Mouse (Mus musculus) brain, embryonic 18.5 days (tissue): ENCODE measurements at regions not wholly inside any gene's neighbourhood (a gene's known extent, or its start where the extent isn't known, plus 50 kb on each side); places are given as distances from the start of the nearest gene placed in this dataset.

Source experiments
- DNase-seq: peaks from one replicate; pipeline ENCODE4 v3.0.0-alpha.2; 2012; ENCODE audit warnings: low read depth, low spot score

- no peak for DNase-seq
Measured at GRCm38 (mm10) chr6:133904501-133904900, 50.9 kb upstream of the Kap start.

DNA sequence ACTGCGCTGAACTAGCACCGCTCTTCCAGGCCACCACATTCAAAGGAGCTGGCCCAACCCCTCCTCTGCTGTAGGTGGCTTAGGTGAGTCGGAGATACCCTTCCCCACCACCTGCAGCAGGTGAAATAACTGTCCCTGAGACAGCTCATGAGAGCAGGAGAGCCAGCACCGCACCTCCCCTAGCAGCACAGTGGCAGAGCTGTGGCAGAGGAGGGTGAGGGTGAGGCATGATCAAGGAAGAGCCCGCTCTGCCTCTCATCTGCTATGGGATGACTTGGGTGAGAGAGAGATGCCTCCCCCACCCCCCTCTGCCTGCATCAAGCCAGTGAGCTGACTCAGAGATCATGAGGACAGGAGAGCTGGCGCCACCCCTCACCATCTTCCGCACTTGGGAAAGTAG, 81.1 kb upstream of the Kap start:
- DNase-seq, result no peak

- no peak for DNase-seq
Measured at GRCm38 (mm10) chr6:133935671-133936070, 82.1 kb upstream of the Kap start.

DNA sequence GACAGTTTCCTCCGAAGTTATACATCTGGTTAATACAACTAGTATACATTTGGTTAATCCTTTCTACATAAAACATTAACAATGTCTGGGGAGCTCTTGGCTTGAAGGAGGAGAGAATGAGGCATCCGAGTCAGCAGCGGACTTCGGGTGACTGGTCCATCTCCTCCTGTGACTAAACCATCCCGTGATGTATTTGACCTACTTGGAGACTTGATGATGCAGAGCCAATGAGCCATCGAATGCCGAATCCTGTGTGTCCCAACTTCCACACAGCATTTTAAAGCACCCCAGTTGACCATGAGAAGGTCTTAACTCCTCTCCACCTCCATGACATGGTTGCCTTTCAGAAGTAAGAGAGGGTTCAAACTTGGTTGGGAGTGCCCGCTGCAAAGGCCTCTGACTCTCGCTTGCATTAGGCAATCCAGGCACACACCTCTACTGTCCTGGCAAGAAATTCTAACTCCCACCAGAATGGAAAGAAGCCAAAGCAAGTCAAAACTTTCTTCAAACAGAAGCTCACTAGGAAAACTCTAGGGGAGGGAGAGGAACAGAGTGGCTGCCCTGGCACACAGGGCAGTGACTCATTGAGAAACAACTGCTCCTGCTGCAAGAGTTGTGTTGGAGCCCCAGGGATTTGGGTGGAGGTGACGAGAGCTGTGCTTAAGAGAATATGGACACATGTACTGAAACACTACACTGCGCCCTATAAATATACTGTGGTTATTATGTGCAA, 75.4 kb upstream of the Etv6 start:
- DNase-seq, result no peak

- peak; percentile 66 for DNase-seq
Measured at GRCm38 (mm10) chr6:133960713-133961112, 74.8 kb upstream of the Etv6 start.

GRCm38 (mm10) chr6:133962641-133963040, 72.9 kb upstream of the Etv6 start:
- no peak for DNase-seq

DNA sequence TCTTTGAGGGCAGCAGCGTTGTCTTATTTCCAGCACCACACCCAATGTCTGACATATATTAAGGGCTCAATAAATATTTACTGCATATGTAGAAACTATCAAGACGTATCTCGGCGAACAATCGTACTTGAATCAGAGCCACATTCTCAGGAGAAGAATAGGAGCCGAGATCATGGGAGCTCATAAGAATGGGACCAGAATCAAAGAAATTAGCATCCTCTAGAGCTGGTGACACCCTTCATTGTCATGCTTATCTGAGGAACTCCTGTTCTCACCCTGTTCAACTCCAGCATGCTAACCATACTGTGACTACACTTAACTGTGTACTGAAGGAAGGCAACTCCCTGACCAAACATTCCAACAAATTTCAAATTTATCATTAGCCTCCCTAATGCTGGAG, 72.2 kb upstream of the Etv6 start:
- DNase-seq, result no peak

DNA sequence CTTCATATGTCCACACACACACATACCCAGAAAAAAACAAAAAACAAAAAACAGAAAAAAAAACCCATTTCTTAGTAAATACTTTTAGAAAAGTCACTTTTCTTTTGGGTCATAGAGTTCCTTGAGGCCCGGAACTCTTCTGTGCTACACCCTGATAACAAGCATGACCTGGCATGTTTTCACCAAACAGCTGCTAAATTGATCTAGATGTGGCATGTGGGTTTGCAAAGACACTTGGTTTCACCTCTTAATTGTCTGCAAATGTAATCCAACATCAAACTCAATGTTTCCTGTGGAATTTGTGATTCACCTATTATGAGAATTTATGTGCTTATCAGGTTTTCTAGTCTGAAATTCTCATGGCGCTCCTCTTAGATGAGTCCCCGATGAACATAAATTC, 68.2 kb upstream of the Etv6 start:
- DNase-seq, result no peak

- DNase-seq, result no peak
Measured at GRCm38 (mm10) chr6:133972054-133972705, 63.3 kb upstream of the Etv6 start.

DNA sequence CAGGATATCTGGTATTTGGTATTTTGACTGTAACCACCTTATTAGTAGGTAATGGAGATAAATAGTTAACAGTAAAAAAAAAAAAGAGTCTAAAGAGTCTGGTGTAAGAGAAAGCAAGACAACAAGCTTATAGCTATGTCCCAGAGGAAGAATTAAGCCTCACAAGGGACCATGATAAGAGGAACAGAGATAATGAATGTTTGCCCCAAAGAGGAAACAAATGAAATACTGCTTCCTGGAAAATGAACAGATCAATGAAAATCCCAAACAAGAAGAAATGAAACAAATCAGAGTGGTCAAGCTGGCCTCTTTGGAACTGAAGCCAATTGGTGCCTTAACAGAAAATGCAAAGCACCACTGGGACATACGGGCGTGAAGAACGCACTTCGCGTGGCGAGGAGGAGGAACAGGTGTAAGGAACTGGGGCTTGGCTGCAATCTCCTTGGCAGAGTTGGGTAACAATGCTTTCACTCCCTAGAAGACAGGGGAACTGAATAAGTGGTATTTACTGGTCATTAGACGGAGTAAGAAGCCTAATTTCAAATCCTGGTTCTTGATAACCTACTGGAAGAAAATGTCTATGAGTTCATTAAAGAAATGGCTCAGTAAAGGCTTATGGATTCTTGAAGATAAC, 62.2 kb upstream of the Etv6 start:
- no peak for DNase-seq

GRCm38 (mm10) chr6:133975951-133976350, 59.5 kb upstream of the Etv6 start:
- no peak for DNase-seq

GRCm38 (mm10) chr6:133976854-133977253, 58.6 kb upstream of the Etv6 start:
- DNase-seq, result no peak

DNA sequence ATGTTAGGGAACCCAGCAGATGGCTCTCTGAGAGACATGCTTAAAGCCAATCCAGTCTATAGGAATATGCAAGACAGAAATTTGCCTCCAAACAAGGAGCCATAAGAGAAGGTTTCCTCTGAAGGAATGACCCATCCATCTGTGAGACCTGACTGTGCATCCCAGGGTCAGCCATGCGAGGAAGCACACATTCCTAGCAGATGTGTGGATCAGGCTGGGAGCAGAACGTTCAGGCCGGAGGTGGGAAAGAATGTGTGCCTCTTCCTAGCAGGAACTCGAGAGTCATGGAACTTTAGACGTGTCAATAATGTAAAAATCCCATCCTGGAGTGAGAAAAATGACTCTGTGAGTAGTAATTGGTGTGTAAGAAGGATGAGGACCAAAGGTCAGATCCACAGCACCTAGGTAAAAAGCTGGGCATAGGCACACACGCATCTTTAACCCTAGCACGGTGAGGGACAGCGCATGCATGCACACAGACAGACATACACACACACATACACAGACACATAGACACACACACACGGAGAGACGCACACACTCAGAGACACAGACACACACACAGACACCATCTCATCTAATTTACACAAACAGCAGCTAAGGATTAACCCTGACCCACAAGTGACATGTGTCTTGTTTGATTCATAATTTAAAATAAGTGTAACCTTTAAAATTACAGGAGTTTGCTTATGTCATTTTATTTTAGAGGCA, 51.5 kb upstream of the Etv6 start:
- DNase-seq, result no peak

- no peak for DNase-seq
Measured at GRCm38 (mm10) chr6:133984666-133985355, 50.7 kb upstream of the Etv6 start.
